Mouse (Mus musculus): ENCODE measurements around the gene Mbtps1. TPM values are rescaled to one million over a fixed set of nuclear protein-coding genes. Genes with fewer than 3 reads are reported as not detected.
A peak's percentile ranks its signal among the peaks of the same experiment; 100 is the strongest.

Gene Mbtps1
- total RNA-seq, 1 experiment from 2014 or later = 101 TPM

- DNase-seq = peak; percentile 90
Observed at GRCm38 (mm10) chr8:119557821-119558602, 523 bp downstream of the Mbtps1 start.

GRCm38 (mm10) chr8:119557132-119557531 is 1.4 kb downstream of the Mbtps1 start:
- DNase-seq = no peak

GRCm38 (mm10) chr8:119555861-119556260 is 2.7 kb downstream of the Mbtps1 start:
- DNase-seq = no peak

GRCm38 (mm10) chr8:119552967-119553366 is 5.6 kb downstream of the Mbtps1 start:
- DNase-seq = peak; percentile 32

- DNase-seq = no peak
Observed at GRCm38 (mm10) chr8:119548560-119549113, 9.9 kb downstream of the Mbtps1 start.

GRCm38 (mm10) chr8:119547019-119547691 is 11.4 kb downstream of the Mbtps1 start:
- no peak for DNase-seq

- no peak for DNase-seq
Observed at GRCm38 (mm10) chr8:119545791-119546190, 12.7 kb downstream of the Mbtps1 start.

- DNase-seq = no peak
Observed at GRCm38 (mm10) chr8:119545180-119545579, 13.4 kb downstream of the Mbtps1 start.

- no peak for DNase-seq
Observed at GRCm38 (mm10) chr8:119544606-119545005, 13.9 kb downstream of the Mbtps1 start.

- DNase-seq = no peak
Observed at GRCm38 (mm10) chr8:119531973-119532372, 26.6 kb downstream of the Mbtps1 start.

GRCm38 (mm10) chr8:119531397-119531796 is 27.1 kb downstream of the Mbtps1 start:
- DNase-seq = no peak

- DNase-seq = peak; percentile 43
Observed at GRCm38 (mm10) chr8:119530937-119531336, 27.6 kb downstream of the Mbtps1 start.

- no peak for DNase-seq
Observed at GRCm38 (mm10) chr8:119528762-119529161, 29.8 kb downstream of the Mbtps1 start.

GRCm38 (mm10) chr8:119520102-119520501 is 38.4 kb downstream of the Mbtps1 start:
- DNase-seq = no peak

- no peak for DNase-seq
Observed at GRCm38 (mm10) chr8:119516674-119517073, 41.9 kb downstream of the Mbtps1 start.

GRCm38 (mm10) chr8:119515767-119516166 is 42.8 kb downstream of the Mbtps1 start:
- no peak for DNase-seq

- no peak for DNase-seq
Observed at GRCm38 (mm10) chr8:119514940-119515339, 43.6 kb downstream of the Mbtps1 start.

GRCm38 (mm10) chr8:119513405-119513804 is 45.1 kb downstream of the Mbtps1 start:
- DNase-seq = no peak

- DNase-seq = no peak
Observed at GRCm38 (mm10) chr8:119511722-119512121, 46.8 kb downstream of the Mbtps1 start.

GRCm38 (mm10) chr8:119510471-119510870 is 48.1 kb downstream of the Mbtps1 start:
- no peak for DNase-seq

GRCm38 (mm10) chr8:119506106-119506505 is 52.4 kb downstream of the Mbtps1 start:
- DNase-seq = no peak

GRCm38 (mm10) chr8:119505488-119505887 is 53.0 kb downstream of the Mbtps1 start:
- no peak for DNase-seq

- no peak for DNase-seq
Observed at GRCm38 (mm10) chr8:119503191-119503767, 55.3 kb downstream of the Mbtps1 start.
